Mouse (Mus musculus): ENCODE measurements around the gene Map1lc3b.
A peak's percentile ranks its signal among the peaks of the same experiment; 100 is the strongest.

Map1lc3b gene

DNA sequence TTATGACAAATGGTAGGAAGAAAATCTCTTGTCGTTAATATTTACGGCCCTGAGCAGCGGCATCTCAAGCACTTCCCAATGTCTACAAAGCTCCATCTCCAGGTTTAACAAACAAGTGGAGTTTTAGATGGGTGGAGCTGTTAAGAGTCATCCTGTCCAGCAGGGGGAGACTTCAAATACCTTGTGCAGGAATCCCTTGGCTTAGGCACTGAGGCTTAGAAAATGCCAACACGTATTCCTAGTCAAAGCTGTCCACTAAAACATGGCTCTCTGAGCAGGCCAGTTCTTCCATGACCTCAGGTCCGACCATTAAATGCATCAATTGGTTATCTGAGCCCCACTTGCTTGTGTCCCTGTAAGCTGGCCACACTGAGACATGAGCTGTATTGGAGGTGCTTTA, 17.5 kb downstream of the Map1lc3b start:
- DNase-seq (ENCODE audit: low read depth), result no peak

DNA sequence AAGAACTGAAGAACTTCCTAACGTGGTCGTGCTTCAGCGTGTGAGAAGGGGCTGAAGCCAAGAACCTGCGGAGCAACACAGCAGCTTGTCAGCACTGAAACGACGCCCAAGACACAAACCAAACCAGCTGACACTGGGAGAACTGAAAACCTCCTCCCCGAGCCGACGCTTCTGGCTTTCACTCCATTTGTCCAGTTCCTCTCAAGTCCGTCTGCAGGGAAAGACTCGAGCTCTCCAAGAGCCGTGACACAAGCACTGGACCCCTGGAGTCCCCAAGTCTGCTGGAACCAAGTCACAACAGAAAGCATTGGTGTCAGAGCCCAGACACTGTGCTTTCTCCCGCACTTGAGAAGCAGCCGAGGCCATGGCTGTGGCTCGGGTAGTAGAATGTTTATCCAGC, 19.1 kb downstream of the Map1lc3b start:
- DNase-seq (ENCODE audit: low read depth), result no peak

DNA sequence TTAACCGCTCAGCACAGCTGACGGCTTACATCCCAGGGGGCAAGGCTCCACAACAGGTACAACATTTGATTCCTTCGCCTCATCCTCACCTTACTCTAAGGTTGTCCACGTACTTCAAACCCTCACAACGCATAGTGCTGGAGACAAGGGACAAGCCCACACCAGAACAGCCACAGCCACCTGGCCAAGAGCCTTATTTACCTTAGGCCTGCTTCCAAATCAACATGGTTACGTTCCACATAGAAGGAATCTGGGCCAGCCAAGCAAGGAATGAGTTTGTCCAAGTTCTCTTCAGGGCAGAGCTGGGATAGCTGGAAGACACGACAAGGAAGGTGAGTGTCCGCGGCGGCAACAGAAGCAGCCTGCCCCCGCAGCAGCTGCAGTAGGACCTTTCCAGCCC, 19.8 kb downstream of the Map1lc3b start:
- no peak for DNase-seq (ENCODE audit: low read depth)

DNA sequence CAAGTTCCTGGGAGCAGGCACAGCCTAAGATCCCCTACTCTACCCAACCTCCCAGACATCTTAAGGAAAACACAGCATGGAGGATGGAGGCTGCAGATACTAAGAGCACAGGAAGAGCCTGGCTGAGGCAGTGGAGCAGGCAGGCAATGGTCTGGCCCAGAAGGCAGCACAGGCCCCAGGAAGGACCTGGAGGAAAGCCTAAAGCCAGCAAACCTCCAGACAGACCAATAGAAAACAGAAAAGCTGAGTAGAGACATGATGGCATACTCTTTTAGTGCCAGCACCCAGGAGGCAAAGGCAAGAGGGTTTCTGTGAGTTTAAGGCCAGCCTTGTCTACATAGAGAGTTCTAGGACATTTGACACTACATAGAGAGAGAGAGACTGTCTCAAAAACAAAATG, 23.3 kb downstream of the Map1lc3b start:
- DNase-seq (ENCODE audit: low read depth), result no peak

DNA sequence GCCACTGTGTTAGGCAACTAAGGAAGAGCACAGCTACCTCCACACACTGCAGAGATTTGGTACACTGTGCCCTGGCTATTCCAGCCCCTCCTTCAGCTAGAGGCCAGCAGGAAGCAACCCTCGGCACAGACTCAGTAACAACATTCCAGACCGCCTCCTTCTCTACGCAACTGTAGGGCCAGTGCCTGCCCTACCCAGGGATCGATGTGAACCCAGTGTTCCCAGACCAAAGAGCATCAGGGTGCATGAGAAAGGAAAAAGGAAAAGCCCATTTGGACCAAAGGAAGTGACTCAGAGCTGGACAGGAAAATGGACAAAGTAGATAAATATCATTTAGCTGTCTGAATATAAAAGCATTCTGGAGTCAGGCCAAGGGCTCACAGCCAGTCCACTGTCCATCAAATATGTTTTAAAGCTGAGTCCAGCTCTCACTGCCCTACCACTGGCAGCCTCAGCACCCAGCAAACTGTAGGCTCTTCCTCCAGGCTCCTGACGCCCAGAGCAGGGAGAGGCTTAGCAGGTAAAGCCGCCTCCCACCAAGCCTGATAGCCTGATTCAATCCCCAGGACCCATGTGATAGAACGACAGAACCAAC, 29.3 kb downstream of the Map1lc3b start:
- peak; percentile 88 for DNase-seq (ENCODE audit: low read depth)

DNA sequence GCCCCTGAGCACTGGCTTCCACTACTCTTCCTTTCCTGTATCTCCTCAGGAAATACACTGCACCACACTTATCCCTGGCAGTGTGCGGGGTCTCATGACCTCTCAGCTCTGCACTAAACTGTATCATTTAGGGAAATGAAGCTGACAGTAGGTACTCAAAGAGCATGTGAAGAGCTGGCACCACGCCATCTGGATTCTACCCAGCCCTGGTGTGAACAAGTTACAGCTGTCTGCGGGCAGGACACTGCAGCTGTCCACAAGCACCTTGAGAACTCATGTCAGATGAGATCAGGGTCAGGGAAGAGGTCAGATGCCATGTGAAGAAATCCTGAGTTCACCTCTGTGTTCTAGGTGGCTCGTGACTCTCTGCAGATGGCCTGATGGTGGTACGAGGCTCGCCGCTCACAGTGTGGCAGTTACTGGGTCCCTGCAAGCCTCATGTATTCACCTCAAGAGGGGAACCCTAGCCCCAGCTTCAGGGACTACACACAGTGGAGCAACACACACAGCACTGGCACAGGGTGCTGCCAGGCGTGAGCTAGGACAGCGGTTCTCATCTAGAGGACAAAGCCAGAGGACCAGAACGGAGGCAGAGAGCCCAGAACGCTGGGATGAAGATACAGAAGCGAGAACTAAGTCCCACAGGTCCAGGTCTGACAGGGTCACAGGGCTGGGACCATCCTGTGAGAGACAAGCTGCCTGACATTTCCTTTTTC, 30.8 kb downstream of the Map1lc3b start:
- peak; percentile 47 for DNase-seq (ENCODE audit: low read depth)

DNA sequence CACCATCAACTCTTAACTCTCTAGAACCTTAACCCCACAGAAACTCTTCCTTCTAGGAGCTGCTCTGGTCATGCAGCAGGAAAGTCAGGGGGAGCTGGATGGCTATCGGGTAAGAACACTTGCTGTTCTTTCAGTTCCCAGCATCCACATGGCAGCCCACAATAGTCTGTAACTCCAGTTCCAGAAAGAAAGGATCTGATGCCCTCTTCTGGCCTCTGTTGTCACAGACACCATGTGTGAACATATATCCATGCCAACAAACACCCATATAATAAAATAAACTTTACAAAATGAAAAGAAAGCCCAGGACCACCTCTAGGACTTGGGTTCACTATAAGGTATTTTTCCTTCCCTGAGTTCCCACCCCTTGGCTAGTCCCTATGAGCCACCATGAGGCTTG, 31.7 kb downstream of the Map1lc3b start:
- DNase-seq (ENCODE audit: low read depth), result peak; percentile 20

DNA sequence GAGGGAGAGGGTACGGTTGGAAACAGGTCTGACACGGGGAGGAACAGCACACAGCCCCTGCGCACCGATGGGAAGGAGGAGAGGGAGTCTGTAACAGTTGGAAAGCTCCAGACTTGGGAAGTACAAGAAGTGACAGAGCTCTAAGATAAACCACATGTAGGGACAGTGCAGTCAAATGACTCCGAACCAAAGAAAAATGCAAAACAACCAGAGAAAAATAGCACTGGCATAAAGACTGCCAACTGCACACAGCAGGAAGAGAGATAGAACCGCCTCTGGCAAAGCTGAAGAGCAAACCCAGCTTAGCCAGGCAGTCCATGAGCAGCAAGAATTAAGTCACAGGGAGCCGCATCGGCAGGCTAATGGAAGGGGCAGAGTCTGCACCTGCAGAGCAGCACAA, 32.9 kb downstream of the Map1lc3b start:
- no peak for DNase-seq (ENCODE audit: low read depth)

DNA sequence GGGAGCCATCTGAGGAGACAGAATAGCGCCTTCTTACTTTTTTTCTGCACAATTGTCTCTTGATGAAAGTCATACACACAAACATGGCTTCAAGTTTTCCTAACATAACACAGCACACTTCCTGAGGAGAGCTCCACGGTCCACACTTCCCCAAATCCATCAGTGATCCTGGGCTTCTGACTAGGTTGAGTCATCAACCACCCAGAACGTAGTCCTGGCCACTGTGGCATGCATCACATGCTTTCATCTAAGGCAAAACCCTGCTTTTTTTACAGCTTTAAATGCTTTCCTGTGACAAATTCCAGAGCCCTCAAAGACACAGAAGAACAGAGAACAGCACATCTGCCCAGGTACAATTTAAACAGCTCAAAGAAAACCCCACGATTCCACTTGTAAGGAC, 38.5 kb downstream of the Map1lc3b start:
- DNase-seq (ENCODE audit: low read depth), result peak; percentile 52

DNA sequence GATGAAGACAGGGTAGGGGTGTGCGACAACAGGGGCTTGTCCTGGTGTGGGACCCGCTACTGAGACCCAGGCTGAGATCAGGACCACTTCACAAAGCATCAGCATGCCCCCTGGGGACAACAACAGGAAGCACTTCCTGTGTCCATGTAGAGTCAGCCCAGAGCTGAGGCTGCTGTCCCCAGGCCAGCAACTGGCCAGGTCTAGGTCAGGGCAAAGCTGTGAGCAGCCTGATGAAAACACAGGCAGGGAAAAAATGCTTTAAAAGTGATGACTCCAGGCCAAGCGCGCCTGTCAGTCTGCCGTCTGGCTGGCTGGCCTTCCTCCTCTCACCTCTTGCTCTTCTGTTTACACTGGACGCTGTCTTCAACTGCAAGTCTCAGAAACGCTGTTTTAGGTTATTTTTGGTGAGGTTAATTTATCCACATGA, 41.5 kb downstream of the Map1lc3b start:
- DNase-seq (ENCODE audit: low read depth), result peak; percentile 79

DNA sequence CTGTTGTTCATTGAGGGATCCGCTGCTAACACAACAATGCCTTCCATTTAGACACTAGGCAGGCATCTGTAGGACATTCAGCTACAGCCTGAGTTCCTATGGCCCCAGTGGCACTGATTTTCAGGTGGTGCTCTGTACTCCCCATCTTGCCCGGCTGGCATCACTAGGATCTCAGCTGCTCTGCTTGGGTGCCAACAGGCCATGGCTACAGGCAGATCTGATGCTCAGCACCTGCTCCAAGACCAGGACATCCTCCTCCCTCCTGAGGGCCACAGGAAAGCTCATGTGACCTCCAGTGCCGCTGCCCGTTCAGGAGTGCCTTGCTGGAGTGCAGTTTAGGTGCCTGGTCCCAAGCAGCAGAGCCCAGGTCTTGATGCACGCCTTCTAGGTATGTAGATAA, 42.2 kb downstream of the Map1lc3b start:
- DNase-seq (ENCODE audit: low read depth), result no peak

DNA sequence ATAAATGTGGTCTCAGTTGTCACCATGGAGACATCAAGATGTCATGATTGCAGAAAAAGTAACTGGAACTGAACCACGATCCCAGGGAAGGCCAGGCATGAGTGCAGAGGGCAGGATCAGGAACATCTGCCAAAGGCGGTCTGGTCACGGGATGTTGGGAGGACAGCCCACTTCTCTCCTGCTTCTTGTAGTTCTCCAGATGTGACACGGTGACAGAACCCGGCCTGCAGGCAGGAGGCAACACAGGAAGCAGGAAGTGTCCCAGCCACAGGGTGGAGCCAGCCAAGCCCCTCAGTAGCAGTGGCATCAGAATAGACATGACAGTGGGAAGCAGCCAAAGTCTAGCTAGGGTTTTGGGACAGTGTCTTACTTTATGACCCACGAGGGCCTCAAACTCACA, 45.4 kb downstream of the Map1lc3b start:
- no peak for DNase-seq (ENCODE audit: low read depth)

DNA sequence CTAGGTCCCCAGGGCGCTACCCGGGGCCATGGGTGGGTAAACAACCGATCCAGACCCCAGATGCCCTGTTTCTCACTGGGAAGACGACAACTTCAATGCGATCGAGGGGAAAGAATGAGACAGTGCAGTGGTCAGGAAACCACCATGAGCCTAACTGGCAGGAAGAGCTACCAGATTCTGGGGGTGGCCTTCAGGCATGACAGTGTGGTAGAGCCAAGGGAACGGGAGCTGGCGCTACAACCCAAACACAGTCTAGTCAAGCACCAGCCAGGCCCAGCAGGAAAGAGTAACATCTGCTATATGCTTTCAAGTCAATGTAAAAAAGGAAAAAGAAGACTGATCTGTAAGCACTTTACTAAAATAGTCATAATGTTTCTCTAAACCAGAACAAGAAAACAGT, 46.0 kb downstream of the Map1lc3b start:
- DNase-seq (ENCODE audit: low read depth), result no peak

DNA sequence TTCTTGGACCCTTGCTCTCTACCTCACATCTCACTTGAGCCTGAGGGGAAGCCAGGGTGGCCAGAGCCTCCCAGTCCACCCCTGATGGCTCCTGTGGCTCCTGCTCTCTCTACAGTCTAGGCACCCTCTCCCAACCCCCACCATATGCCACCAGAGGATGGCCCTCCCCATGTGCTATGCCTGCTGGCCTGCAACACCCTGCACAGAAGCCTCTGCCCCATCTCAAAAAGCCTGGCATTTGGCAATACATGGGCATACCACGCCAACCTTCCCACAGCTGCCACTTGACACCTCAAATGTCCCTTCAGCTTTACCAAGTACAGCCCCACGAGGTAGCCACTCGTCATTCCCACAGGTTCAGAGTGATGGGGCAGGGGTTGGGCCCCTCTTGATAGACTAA, 52.6 kb downstream of the Map1lc3b start:
- DNase-seq (ENCODE audit: low read depth), result no peak

DNA sequence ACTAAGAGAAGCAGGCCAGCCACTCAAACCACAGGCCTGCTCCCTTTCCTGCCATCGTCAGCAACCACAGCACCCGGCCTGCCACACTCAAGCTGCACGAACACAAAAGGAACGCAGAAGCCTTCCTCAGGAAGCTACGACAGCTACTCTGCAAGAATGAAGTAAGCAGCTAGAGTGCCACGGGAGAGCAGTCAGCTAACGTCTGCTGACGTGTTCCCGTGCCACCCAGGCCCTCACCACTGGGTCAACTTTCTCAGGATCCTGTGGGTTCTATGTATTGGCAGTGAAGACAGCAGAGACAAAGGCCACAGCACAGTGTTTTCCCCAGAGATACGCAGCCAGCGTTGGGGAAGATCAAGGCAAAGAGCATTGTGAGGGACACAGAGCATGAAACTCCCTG, 53.2 kb downstream of the Map1lc3b start:
- DNase-seq (ENCODE audit: low read depth), result no peak

DNA sequence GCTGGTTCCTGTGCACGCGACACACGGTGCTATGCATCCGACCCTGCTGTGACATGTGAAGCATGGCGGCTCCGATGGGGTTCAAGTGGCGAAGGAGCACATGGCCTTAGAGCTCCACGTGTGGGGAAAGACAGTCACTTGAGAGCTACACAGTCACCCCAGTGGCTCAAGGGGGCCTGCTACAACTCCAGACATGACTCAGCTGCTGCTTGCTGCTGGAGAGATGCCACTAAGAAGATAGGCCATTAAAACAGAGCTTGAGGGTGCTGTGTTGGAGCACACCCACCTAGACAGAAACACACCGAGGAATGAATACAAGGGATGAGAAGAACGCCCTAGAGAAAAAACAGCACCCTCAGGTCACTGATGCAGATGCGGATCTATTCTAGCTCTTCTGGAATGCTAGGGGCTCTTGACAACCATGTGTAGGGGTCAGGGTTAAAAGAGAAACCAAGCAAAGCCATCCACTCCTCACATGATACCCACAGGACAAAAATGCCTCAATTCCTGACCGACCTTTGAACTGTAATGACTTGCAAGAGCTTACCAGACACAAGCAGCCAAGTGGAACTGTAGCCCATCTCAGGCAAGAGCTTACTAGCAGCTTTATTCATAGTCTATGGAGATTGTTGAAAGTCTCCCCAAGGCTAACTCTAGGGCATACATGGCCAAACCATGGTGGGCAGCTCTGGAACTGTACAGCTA, 57.5 kb downstream of the Map1lc3b start:
- peak; percentile 24 for DNase-seq (ENCODE audit: low read depth)

All from NIH3T3 (cell line).